Mouse (Mus musculus): ENCODE data around the gene Mettl7b.

GRCm38 (mm10) chr10:128921883-128922821 lies 38.6 kb downstream of the Mettl7b start:
- TF ChIP-seq GATA1 (IDR thresholded peaks at IDR 0.05; ENCODE audit: low read length): no peak
- no peak for TF ChIP-seq TAL1 (IDR thresholded peaks at IDR 0.05; ENCODE audit: low read length)
